Mouse (Mus musculus) layer of hippocampus, postnatal 36 days (tissue): ENCODE results near the gene Myocd. TPM values are rescaled to one million over a fixed set of nuclear protein-coding genes. Genes with fewer than 3 reads are reported as not detected.

Experiments used
- DNase-seq, 2 experiments: peaks; one replicate each; pipeline ENCODE4 v3.0.0; 2022
- total RNA-seq, 2 experiments: library from RNA; stranded (reverse); gene quantifications; 2 replicates each; pipeline ENCODE4 v1.2.3; 2021

Myocd gene
- total RNA-seq, 2 experiments from 2014 or later, result 0.22 to 0.53 TPM

- no peak for DNase-seq
Measured at GRCm38 (mm10) chr11:65213806-65214205, 56.0 kb downstream of the Myocd start.

GRCm38 (mm10) chr11:65211701-65212100, 58.1 kb downstream of the Myocd start:
- DNase-seq, result no peak

- no peak for DNase-seq
Measured at GRCm38 (mm10) chr11:65209441-65209840, 60.3 kb downstream of the Myocd start.

- no peak for DNase-seq
Measured at GRCm38 (mm10) chr11:65205306-65205705, 64.5 kb downstream of the Myocd start.

GRCm38 (mm10) chr11:65204651-65205050, 65.1 kb downstream of the Myocd start:
- DNase-seq, result no peak

GRCm38 (mm10) chr11:65203020-65203419, 66.8 kb downstream of the Myocd start:
- no peak for DNase-seq

GRCm38 (mm10) chr11:65202236-65202635, 67.6 kb downstream of the Myocd start:
- no peak for DNase-seq

- no peak for DNase-seq
Measured at GRCm38 (mm10) chr11:65198026-65198425, 71.8 kb downstream of the Myocd start.

GRCm38 (mm10) chr11:65197280-65197679, 72.5 kb downstream of the Myocd start:
- DNase-seq, result peak; percentile 37 to 74

- no peak for DNase-seq
Measured at GRCm38 (mm10) chr11:65186974-65187373, 82.8 kb downstream of the Myocd start.

- DNase-seq, result no peak
Measured at GRCm38 (mm10) chr11:65185114-65185513, 84.7 kb downstream of the Myocd start.

GRCm38 (mm10) chr11:65170121-65170750, 99.6 kb downstream of the Myocd start:
- no peak for DNase-seq

- DNase-seq, result peak; percentile 77 to 80
Measured at GRCm38 (mm10) chr11:65162767-65163120, 107.0 kb downstream of the Myocd start, which contains the start of gene Arhgap44. Arhgap44 (minus strand) TSS chr11:65162961.

- DNase-seq, result peak; percentile 10 to 24
Measured at GRCm38 (mm10) chr11:65161881-65162766, 107.7 kb downstream of the Myocd start.

GRCm38 (mm10) chr11:65160991-65161880, 108.6 kb downstream of the Myocd start:
- peak in 1 of 2 experiments; percentile 3 for DNase-seq

- DNase-seq, result no peak
Measured at GRCm38 (mm10) chr11:65159791-65160190, 110.0 kb downstream of the Myocd start, which contains the start of gene 1700086D15Rik. 1700086D15Rik (minus strand) TSS chr11:65159891.

GRCm38 (mm10) chr11:65158658-65158990, 111.2 kb downstream of the Myocd start:
- no peak for DNase-seq

GRCm38 (mm10) chr11:65157966-65158657, 111.7 kb downstream of the Myocd start:
- no peak for DNase-seq

- DNase-seq, result no peak
Measured at GRCm38 (mm10) chr11:65153006-65153405, 116.8 kb downstream of the Myocd start.

- DNase-seq, result no peak
Measured at GRCm38 (mm10) chr11:65148441-65148840, 121.3 kb downstream of the Myocd start.

GRCm38 (mm10) chr11:65142838-65143417, 126.9 kb downstream of the Myocd start:
- DNase-seq, result no peak

GRCm38 (mm10) chr11:65139030-65139429, 130.8 kb downstream of the Myocd start:
- DNase-seq, result no peak
